23 mouse cellular contexts compared by ENCODE assay signal in the genomic region with DNA sequence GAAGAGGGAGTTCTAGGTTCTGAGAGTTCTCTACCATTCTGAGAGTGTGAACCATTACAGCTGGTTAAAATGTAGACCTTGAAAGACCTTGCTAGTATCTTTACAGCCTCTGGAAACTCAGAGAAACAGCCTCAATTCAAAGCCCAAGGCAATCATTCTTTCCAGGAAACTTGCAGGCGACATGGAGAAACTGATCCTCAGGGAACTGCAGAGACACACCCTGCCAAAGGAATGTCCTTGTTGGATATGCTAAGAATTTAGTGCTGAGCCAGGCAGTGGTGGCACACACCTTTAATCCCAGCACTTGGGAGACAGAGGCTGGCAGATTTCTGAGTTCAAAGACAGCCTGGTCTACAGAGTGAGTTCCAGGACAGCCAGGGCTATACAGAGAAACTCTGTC.
A peak's percentile ranks its signal among the peaks of the same experiment; 100 is the strongest.
DNase-seq lines count a peak whose midpoint lies in the region.
"Had no signal": no experiment of that assay in that cellular context is flagged by ENCODE, and none has a peak within 500 bp of the region (broad histone marks: within the 10 kb centered on the region; RNA-seq: fewer than 3 reads in every experiment).

No protein-coding gene starts in this region.

- H3K9me3 ChIP-seq in heart, embryonic 10.5 days: no peaks in the 10 kb centered on the region
- H3K9me3 ChIP-seq in forebrain, embryonic 10.5 days: peaks cover 5% of the 10 kb centered on the region; the same call in 1 of the 2 replicates
- H3K9me3 ChIP-seq: embryonic facial prominence, embryonic 15.5 days; forebrain, embryonic 13.5 days; forebrain, embryonic 15.5 days had no signal

- H3K4me1 ChIP-seq in heart, embryonic 10.5 days: no peaks in the 10 kb centered on the region
- no peaks in the 10 kb centered on the region for H3K4me1 ChIP-seq in forebrain, embryonic 10.5 days
- H3K4me1 ChIP-seq: embryonic facial prominence, embryonic 13.5 days; embryonic facial prominence, embryonic 15.5 days; forebrain, embryonic 13.5 days; forebrain, embryonic 15.5 days had no signal

- no peaks in the 10 kb centered on the region for H3K36me3 ChIP-seq in heart, embryonic 10.5 days
- H3K36me3 ChIP-seq in forebrain, embryonic 10.5 days (replicated peaks): no peaks in the 10 kb centered on the region
- H3K36me3 ChIP-seq: embryonic facial prominence, embryonic 13.5 days; embryonic facial prominence, embryonic 15.5 days; forebrain, embryonic 15.5 days had no signal

- 88% methylated on average over 1 of the region's 1 CpGs for WGBS in heart, embryonic 10.5 days
- WGBS in forebrain, embryonic 10.5 days: 92% methylated on average over 1 of the region's 1 CpGs

- H3K27me3 ChIP-seq in heart, embryonic 10.5 days (ENCODE audit: insufficient read depth, poor library complexity, severe bottlenecking): no peaks in the 10 kb centered on the region
- H3K27me3 ChIP-seq in forebrain, embryonic 10.5 days (ENCODE audit: poor library complexity, severe bottlenecking): peaks cover 5% of the 10 kb centered on the region; the same call in 1 of the 2 replicates
- H3K27me3 ChIP-seq: CH12.LX; embryonic facial prominence, embryonic 15.5 days; forebrain, embryonic 13.5 days; forebrain, embryonic 15.5 days had no signal

- H3K27ac ChIP-seq in heart, embryonic 10.5 days: no peak overlapping the region
- no peak overlapping the region for H3K27ac ChIP-seq in forebrain, embryonic 10.5 days
- H3K27ac ChIP-seq: embryonic facial prominence, embryonic 13.5 days; embryonic facial prominence, embryonic 15.5 days; forebrain, embryonic 13.5 days; forebrain, embryonic 15.5 days had no signal

- peak; percentile 44 for DNase-seq in heart, adult 11 months
- DNase-seq in heart, embryonic 10.5 days (ENCODE audit: low spot score): no peak
- DNase-seq in ES-CJ7 (ENCODE audit: low read depth, low spot score): peak; percentile 39
- peak; percentile 65 for DNase-seq in ZHBTc4 (ENCODE audit: low read depth, low spot score)
- DNase-seq in forebrain, embryonic 10.5 days (ENCODE audit: extremely low spot score, low spot score): no peak
- DNase-seq: adrenal gland, adult 2 months; adrenal gland, postnatal 10 days; adrenal gland, postnatal 25 days; B cell, adult 2 months; cerebellum, adult 11 months; cerebellum, adult 18-20 months; cerebellum, adult 8-10 months; cerebellum, adult 9-11 months; cerebellum, postnatal 14 days; cerebellum, postnatal 36 days; embryo, embryonic 11 days; forebrain, postnatal 0 days had no signal

- H3K4me3 ChIP-seq in heart, embryonic 10.5 days: no peak overlapping the region
- H3K4me3 ChIP-seq in forebrain, embryonic 10.5 days: no peak overlapping the region
- H3K4me3 ChIP-seq: embryonic facial prominence, embryonic 13.5 days; embryonic facial prominence, embryonic 15.5 days; erythroblast, embryonic 14.5 days; forebrain, embryonic 13.5 days; forebrain, embryonic 15.5 days had no signal

Comparison
In these comparisons a context has a peak if more than half of its experiments do, and no peak if none do; other contexts are left out.
1. DNase-seq: peak in heart, adult 11 months (single experiment), ES-CJ7 (single experiment) and ZHBTc4 (single experiment); none in heart, embryonic 10.5 days (single experiment) and forebrain, embryonic 10.5 days (single experiment).